Mouse (Mus musculus): ENCODE measurements around the gene Zfp28. TPM values are rescaled to one million over a fixed set of nuclear protein-coding genes. Genes with fewer than 3 reads are reported as not detected.

Gene Zfp28
- polyA plus RNA-seq, 1 experiment, result 2.9 TPM

GRCm38 (mm10) chr7:6430342-6430741 lies 47.2 kb downstream of the Zfp28 start:
- Histone ChIP-seq H3K36me3 (ENCODE audit: control insufficient read depth, insufficient read depth, low read length) (no peaks in the 10 kb centered on the region; the same call in 1 of the 2 replicates), H3K27me3 (ENCODE audit: control insufficient read depth, insufficient read depth, low read length) (no peaks in the 10 kb centered on the region), H3K4me1 (ENCODE audit: control insufficient read depth, insufficient read depth, low read length) (peaks cover 4% of the 10 kb centered on the region), H3K4me3 (ENCODE audit: control insufficient read depth, low read depth, low read length) (no peak overlapping the region), H3K27ac (ENCODE audit: control insufficient read depth, insufficient read depth, low read depth, low read length) (no peak overlapping the region)
- TF ChIP-seq CTCF (IDR thresholded peaks at IDR 0.05; ENCODE audit: control insufficient read depth, insufficient read depth, insufficient replicate concordance, low read depth, low read length), result peak; percentile 81
- TF ChIP-seq POLR2A (IDR thresholded peaks at IDR 0.05; ENCODE audit: control insufficient read depth, low read depth, low read length), result no peak

GRCm38 (mm10) chr7:6438388-6438787 lies 55.3 kb downstream of the Zfp28 start, which contains the start of gene Olfr1344:
TSS of gene Olfr1344 (plus strand) at chr7:6438688.
- no peaks in the 10 kb centered on the region for H3K36me3 ChIP-seq (ENCODE audit: control insufficient read depth, insufficient read depth, low read length)

GRCm38 (mm10) chr7:6441173-6441572 lies 58.1 kb downstream of the Zfp28 start:
- no peaks in the 10 kb centered on the region for H3K27me3 ChIP-seq (ENCODE audit: control insufficient read depth, insufficient read depth, low read length)
- H3K36me3 ChIP-seq (ENCODE audit: control insufficient read depth, insufficient read depth, low read length), result no peaks in the 10 kb centered on the region
- TF ChIP-seq CTCF (IDR thresholded peaks at IDR 0.05; ENCODE audit: control insufficient read depth, insufficient read depth, insufficient replicate concordance, low read depth, low read length), result no peak
- no peak for TF ChIP-seq POLR2A (IDR thresholded peaks at IDR 0.05; ENCODE audit: control insufficient read depth, low read depth, low read length)
- peaks cover 5% of the 10 kb centered on the region for H3K4me1 ChIP-seq (ENCODE audit: control insufficient read depth, insufficient read depth, low read length)
- H3K27ac ChIP-seq (ENCODE audit: control insufficient read depth, insufficient read depth, low read depth, low read length), result no peak overlapping the region
- no peak overlapping the region for H3K4me3 ChIP-seq (ENCODE audit: control insufficient read depth, low read depth, low read length)

More at GRCm38 (mm10) chr7:6438388-6438787, 55.3 kb downstream of the Zfp28 start, which contains the start of gene Olfr1344:
- TF ChIP-seq CTCF (IDR thresholded peaks at IDR 0.05; ENCODE audit: control insufficient read depth, insufficient read depth, insufficient replicate concordance, low read depth, low read length) (no peak), POLR2A (IDR thresholded peaks at IDR 0.05; ENCODE audit: control insufficient read depth, low read depth, low read length) (no peak)
- no peak within 1 kb of the TSS for H3K27ac ChIP-seq (ENCODE audit: control insufficient read depth, insufficient read depth, low read depth, low read length)
- H3K27me3 ChIP-seq (ENCODE audit: control insufficient read depth, insufficient read depth, low read length), result no peaks in the 10 kb centered on the region
- H3K4me3 ChIP-seq (ENCODE audit: control insufficient read depth, low read depth, low read length), result no peak within 1 kb of the TSS
- peaks cover 10% of the 10 kb centered on the region for H3K4me1 ChIP-seq (ENCODE audit: control insufficient read depth, insufficient read depth, low read length)

Other genes with a start within 250 kb of the Zfp28 start
- gene Zfp787, start 227.3 kb upstream of the Zfp28 start, polyA plus RNA-seq (2012; rRNA removed), result 41.0 and 45.8 TPM in 2 replicates
- 20.3 and 21.6 TPM in 2 replicates for gene Zfp444, start 211.1 kb upstream of the Zfp28 start, polyA plus RNA-seq (2012; rRNA removed)
- not detected in 2 replicates for gene Galp, start 186.2 kb upstream of the Zfp28 start, polyA plus RNA-seq (2012; rRNA removed)
- 2.5 and 2.6 TPM in 2 replicates for gene Zscan5b, start 161.0 kb upstream of the Zfp28 start, polyA plus RNA-seq (2012; rRNA removed)
- 0.35 and 0.46 TPM in 2 replicates for gene Epp13, start 130.6 kb upstream of the Zfp28 start, polyA plus RNA-seq (2012; rRNA removed)
- 2.6 and 3.1 TPM in 2 replicates for gene Zfp667, start 96.7 kb upstream of the Zfp28 start, polyA plus RNA-seq (2012; rRNA removed)
- 1.2 and 1.7 TPM in 2 replicates for gene Zfp583, start 52.0 kb upstream of the Zfp28 start, polyA plus RNA-seq (2012; rRNA removed)
- gene Gm3854, start 39.5 kb upstream of the Zfp28 start, polyA plus RNA-seq (2012; rRNA removed), result 0.88 and 1.1 TPM in 2 replicates
- 2.5 and 2.8 TPM in 2 replicates for gene Zfp78, start 20.0 kb upstream of the Zfp28 start, polyA plus RNA-seq (2012; rRNA removed)
- 0.61 and 1.2 TPM in 2 replicates for gene Smim17, start 15.4 kb downstream of the Zfp28 start, polyA plus RNA-seq (2012; rRNA removed)
- 1.7 and 2.4 TPM in 2 replicates for gene Gm20715, start 27.0 kb downstream of the Zfp28 start, polyA plus RNA-seq (2012; rRNA removed)
- 2.5 and 3.0 TPM in 2 replicates for gene Olfr1344, start 55.4 kb downstream of the Zfp28 start, polyA plus RNA-seq (2012; rRNA removed)
- 1.2 and 1.6 TPM in 2 replicates for gene Olfr1336, start 72.9 kb downstream of the Zfp28 start, polyA plus RNA-seq (2012; rRNA removed)
- 0.46 and 0.63 TPM in 2 replicates for gene Olfr1346, start 83.8 kb downstream of the Zfp28 start, polyA plus RNA-seq (2012; rRNA removed)
- 0.16 and 0.20 TPM in 2 replicates for gene Olfr5, start 103.6 kb downstream of the Zfp28 start, polyA plus RNA-seq (2012; rRNA removed)
- 0.11 TPM in 1 of 2 replicates, not detected in the other for gene Olfr1347, start 116.5 kb downstream of the Zfp28 start, polyA plus RNA-seq (2012; rRNA removed)
- not detected in 2 replicates for gene Olfr1348, start 125.5 kb downstream of the Zfp28 start, polyA plus RNA-seq (2012; rRNA removed)
- 0.79 and 0.86 TPM in 2 replicates for gene Olfr1349, start 139.7 kb downstream of the Zfp28 start, polyA plus RNA-seq (2012; rRNA removed)
- gene Olfr1350, start 181.5 kb downstream of the Zfp28 start, polyA plus RNA-seq (2012; rRNA removed), result 0.12 TPM in 1 of 2 replicates, not detected in the other

Data from testis, adult 2 months (tissue).